Mouse (Mus musculus) v-Abl transformed pro-B cells (cell line): ENCODE results near the gene Mvb12b.

Experiments
- in situ Hi-C, 2 experiments: fragments of 400-800 bp; cut with MboI; formaldehyde crosslinking; loops; one replicate each; pipeline ENCODE4 v1.15.1; 2025; ENCODE audit not compliant: unreplicated experiment in 2 of 2

Gene Mvb12b

GRCm38 (mm10) chr2:33888100-33888385 is 297 bp upstream of the Mvb12b start:
- in situ Hi-C loops = no loop called here

GRCm38 (mm10) chr2:33886386-33887327 is 1.1 kb downstream of the Mvb12b start:
- in situ Hi-C loops = no loop called here

- in situ Hi-C loops = no loop called here
These were observed 2.5 kb downstream of the Mvb12b start for GRCm38 (mm10) chr2:33885264-33885651.

- in situ Hi-C loops = no loop called here
These were observed 3.0 kb downstream of the Mvb12b start for GRCm38 (mm10) chr2:33884623-33885263.

GRCm38 (mm10) chr2:33879223-33879622 is 8.5 kb downstream of the Mvb12b start:
- in situ Hi-C loops = no loop called here

DNA sequence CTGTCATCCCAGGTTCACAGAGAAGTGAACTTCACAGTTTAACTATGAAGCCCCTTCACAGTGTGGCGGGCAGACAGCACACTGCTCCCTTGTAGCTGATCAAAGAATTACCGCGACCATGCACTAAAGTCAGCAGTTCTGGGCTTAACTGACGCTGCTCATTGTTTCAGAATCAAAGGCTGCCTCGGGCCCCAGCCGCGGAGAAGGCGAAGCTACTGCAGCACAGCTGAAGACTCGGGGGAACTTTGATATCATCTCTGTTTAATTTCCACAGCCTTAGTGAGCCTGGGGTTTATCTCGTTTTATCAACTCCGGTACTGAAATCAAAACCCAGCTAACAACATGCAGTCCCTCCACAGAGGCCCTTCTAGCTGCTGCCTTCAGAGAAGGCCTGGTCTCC is 9.3 kb downstream of the Mvb12b start:
- in situ Hi-C loops = no loop called here

DNA sequence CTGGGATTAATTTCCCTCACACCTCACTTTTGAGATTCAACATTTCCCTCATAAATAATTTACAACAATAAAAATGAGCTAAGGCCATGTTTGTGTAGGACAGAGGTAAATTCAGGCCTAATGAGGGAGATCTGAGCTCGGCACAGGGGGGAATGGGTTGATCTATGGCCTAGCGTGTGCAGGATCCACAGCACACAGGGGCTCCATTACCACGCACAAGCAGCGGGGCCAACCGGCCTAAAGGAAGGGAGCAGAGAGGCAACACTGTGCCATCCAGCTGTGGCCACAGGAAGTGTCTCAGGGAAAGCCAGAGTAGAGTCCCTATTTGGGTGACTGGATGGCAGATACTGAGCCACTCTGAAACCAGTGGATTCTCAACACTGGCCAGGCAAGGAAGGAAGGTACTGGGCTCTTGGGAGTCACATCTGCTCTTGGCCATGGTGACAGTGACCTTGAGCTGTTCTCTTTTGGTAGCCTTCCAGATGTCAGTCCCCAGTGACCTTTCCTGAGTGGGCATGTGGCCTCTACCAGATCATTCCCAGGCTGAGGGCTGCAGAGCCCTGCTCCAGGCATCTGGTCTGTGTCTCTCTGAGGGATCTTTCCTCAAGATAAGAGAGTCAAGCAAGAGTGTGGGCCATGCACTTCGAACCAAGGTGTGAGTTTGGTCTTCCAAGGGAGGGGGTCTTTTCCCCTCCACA is 9.9 kb downstream of the Mvb12b start:
- in situ Hi-C loops = no loop called here

- in situ Hi-C loops = no loop called here
These were observed 11.0 kb downstream of the Mvb12b start for GRCm38 (mm10) chr2:33876529-33877290.

DNA sequence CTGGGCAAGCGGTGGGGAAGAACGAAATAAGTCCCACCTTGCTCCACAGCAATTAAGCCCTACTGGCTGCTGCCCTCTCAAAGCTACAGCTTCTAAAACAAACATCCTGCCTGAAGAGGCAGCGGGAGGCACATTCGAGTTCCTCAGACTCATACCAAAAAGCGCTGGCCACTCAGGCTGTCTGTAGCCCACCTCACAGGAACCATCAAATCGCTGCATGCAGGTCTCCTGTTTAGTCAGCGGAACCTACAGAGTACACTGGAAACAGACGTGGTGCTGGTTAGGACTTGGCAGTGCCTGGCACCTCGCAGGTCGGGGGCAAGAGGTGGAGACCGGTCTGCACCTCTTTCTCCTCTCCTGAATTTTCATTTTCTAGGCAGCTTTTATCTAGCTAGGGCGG is 12.2 kb downstream of the Mvb12b start:
- in situ Hi-C loops = no loop called here

DNA sequence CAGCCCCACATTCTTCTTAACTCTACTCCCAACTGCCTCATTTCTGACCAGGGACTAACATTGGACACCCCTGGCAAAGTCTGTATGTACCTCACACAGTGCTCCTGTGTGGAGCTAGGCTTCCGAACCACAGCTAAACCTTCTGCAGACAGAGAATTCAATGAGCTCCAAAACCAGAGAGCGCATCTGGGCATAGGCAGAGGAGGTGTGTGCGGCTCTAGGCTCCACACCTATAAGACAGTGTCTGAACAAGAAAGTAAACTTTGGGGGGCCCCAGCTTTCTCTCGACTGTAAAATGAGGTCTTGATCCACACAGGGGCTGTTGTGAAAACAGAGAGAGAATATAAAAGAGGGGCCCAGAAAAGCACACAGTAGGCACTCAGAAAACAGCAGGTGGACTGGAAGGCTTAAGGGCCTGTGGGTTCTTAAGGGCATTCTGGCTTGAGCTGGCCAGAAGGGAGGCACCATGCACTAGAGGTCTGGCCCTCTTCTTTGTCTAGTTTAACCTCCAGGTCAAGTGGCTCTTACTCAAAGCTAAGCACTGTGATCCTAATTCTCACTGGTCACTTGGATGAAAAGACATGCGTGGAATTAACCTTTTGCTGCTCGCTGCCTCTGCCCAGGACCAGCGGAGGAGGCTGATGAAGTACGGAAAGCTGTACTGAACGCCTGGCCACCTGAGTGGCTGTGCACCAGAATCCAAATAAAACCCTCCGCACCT is 12.7 kb downstream of the Mvb12b start:
- in situ Hi-C loops = no loop called here

GRCm38 (mm10) chr2:33874367-33874766 is 13.4 kb downstream of the Mvb12b start:
- in situ Hi-C loops = no loop called here

- in situ Hi-C loops = no loop called here
These were observed 14.2 kb downstream of the Mvb12b start for GRCm38 (mm10) chr2:33873501-33873900.

DNA sequence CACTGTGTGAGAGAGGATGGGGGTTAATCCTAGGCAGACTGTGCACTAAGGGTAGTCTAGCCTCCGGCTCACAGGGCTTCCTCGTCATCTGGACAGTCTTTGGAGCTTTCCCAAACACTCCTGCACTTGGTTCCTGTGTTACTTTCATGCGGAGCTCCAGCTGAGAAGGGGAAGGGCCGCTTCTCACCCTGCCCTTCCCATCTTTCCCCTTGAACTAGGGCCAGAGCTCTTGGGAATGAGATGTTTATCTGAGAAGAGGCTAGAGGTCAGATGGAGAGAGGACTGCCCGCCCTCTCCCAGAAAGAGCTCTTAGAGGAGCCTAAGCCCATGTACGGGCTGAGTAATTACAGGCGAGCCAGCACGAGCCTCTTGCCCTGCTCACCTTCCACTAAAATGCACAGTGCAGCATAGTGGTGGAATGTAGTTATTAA is 14.9 kb downstream of the Mvb12b start:
- in situ Hi-C loops = no loop called here

DNA sequence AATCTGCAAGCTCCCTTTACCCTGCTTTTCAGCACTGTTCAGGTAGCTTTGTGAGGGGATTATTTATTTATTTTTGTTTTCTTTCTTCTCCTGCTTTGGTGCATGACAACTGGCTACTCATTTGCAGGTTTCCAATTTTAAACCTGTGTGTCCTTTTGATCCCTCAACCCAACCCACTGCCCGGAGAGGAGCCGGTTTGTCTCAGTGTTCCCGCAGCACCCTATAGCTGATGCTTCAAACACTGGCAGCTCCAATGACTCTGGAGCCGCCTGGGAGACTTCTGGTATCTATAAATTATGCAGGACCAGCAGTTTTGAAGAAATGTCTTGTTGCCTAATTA is 16.6 kb downstream of the Mvb12b start:
- in situ Hi-C loops = no loop called here

DNA sequence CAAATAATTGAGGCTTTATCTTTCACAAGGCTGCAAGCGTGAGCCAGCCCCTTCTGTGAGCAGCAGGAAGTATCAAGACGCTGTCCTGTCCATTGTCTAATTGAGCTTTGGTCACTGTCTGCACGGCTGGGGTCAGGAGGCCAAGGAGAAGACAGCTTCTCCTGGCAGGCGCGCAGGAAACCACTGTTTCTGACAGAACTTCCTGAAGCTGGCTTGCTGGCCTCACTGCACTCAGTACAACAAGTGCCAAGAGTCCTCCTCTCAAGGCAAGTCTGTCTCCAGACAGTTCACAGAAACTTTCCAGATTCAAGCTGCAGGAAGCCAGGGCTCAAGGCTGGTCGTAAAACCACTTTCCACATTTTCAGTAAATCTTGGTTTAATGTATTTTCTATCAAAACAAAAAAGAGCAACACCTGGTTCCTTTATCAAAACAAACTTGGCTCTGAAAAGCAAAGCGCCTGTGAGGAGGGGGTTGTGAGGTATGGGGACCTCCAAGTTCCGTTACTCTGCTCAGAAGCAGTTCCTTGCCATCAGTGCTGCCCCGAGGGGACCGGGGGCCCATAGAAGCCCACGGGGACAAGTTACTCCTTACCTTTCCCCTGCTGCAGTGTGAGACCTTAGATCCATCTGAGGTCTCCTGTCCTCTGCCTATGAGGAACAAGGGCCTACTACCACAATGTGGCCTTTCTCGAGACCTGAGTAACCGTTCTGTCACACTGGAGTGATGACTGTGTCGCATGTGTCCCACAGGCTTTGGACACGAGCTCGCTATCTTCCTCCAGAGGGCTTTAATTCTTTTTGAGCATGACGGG is 17.2 kb downstream of the Mvb12b start:
- in situ Hi-C loops = no loop called here

- in situ Hi-C loops = no loop called here
These were observed 17.9 kb downstream of the Mvb12b start for GRCm38 (mm10) chr2:33869689-33870343.

- in situ Hi-C loops = no loop called here
These were observed 18.6 kb downstream of the Mvb12b start for GRCm38 (mm10) chr2:33868996-33869688.

DNA sequence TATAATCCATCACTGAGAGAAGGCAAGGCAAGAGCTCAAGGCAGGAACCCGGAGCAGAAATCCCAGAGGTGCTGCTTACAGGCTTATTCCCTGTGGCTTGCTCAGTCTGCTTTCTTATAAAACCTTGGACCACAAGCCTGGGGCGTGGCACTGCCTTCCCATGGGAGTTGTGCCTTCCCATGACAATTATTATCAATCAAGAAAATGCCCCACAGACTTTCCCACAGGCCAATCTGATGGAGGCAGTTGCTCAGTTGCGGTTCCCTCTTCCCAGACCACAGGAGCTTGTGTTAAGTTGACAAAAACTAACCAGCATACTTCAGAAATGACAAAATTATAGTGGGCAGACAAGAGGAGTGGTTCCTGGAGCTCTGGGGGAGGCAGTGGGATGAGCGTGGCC is 19.4 kb downstream of the Mvb12b start:
- in situ Hi-C loops = no loop called here
